Mouse (Mus musculus) embryo, embryonic 10.5 days (tissue): ENCODE data around the gene Nucb2.

Experiments
- DNase-seq: peaks from one replicate; pipeline ENCODE4 v3.0.0-alpha.2; 2015; ENCODE audit warnings: low spot score

The Nucb2 gene

DNA sequence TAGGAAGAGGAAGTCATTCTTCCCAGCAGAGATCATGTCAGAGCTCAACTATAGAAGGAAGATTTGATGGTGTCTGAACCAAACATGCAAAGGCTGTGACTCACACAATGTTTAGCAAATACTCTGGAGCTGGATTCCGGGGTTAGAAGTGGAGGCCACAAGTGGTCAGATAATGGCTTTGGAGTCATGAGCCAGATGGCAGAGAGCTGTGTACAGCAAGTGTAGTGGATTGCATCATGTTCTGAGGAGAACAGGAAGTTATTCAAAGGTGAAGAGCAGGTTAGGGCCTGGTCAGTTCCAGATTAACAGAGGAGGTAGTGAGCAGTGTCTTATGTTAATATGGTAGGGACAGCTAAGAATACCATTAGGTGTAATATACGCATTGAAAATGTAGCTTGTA lies 20.4 kb downstream of the Nucb2 start:
- DNase-seq = no peak

- no peak for DNase-seq
These were observed 25.6 kb downstream of the Nucb2 start for GRCm38 (mm10) chr7:116529793-116530192.

- DNase-seq = no peak
These were observed 26.3 kb downstream of the Nucb2 start for GRCm38 (mm10) chr7:116530470-116530869.

DNA sequence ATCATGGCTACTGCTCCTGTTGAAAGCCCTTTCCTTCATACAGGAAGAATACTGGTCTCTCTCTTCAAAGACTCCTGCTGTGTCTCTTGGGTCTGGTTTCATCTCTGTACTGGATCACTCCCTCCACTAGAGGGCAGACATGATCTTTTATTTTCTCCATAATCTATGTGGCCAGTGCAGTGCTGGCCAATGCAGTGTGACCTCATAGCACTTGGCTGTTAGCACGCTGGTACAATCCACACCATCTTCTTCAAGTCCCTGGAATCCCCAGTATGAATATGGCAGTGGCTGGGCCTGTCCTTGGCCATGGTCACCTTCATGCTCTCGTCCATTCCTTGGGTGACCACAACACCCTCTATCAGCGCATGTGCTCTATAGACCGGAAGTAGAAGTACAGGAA lies 27.1 kb downstream of the Nucb2 start:
- peak; percentile 86 for DNase-seq

DNA sequence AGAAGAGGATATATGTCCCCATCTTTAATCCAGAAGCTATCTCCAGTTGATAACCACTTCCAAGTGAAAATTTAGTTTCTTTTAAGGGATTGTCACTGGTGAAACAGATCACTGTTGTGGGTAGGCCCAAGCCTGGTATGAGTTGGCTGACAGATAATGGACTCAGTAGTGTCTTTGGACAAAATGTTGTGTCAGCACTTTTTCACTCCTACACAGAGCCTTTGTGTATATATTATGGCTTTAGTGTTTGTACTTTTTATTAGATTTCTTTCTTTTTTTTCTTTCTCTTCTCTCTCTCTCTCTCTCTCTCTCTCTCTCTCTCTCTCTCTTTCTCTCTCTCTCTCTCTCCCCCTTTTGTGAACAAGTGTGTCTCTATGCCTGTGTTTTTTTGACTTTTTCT lies 52.7 kb downstream of the Nucb2 start:
- no peak for DNase-seq

DNA sequence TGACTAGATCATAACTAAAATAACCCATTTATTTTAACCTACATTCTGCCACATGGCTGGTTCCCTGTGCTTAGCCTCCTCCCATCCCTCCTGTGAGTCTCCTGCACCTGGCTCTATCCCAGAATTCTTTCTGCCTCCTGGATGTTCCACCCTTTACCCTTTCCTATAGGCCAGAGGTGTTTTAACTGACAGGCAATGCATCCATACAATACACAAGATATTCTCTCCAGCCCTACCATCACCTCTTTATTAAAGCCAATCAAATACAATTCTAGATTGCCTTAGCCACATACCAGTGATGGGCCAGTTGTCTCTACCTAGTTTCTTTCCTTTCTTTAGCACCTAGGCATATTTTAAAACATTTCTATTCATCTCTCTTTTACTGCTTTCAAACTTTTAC lies 70.4 kb downstream of the Nucb2 start:
- DNase-seq = no peak
